Mouse (Mus musculus) thymus, postnatal 10 days (tissue): Measurements from ENCODE around the gene Tcte2.
"Not testable (repeated sequence)": the region's sequence is repeated elsewhere in the genome, so short reads cannot be mapped to it uniquely, and the experiment has no call there.

Experiments used
- DNase-seq, 2 experiments: peaks; one replicate each; pipeline ENCODE4 v3.0.0; 2021; ENCODE audit warnings: low spot score in 2 of 2

Gene Tcte2

GRCm38 (mm10) chr17:13761179-13761913, at the start of gene Tcte2:
TSS of gene Tcte2 (minus strand) at chr17:13761825.
- DNase-seq: peak; percentile 9 to 23

- no peak for DNase-seq
These were observed 44.4 kb upstream of the Tcte2 start for GRCm38 (mm10) chr17:13806016-13806415.

GRCm38 (mm10) chr17:13802836-13803408, 41.3 kb upstream of the Tcte2 start:
- DNase-seq: no peak

- no peak for DNase-seq
These were observed 36.1 kb upstream of the Tcte2 start for GRCm38 (mm10) chr17:13797691-13798090.

- DNase-seq: not testable (repeated sequence)
These were observed 28.4 kb upstream of the Tcte2 start for GRCm38 (mm10) chr17:13790033-13790432.

- DNase-seq: no peak
These were observed 21.8 kb upstream of the Tcte2 start for GRCm38 (mm10) chr17:13783469-13783868.

- no peak for DNase-seq
These were observed 20.3 kb upstream of the Tcte2 start for GRCm38 (mm10) chr17:13781948-13782347.

GRCm38 (mm10) chr17:13778865-13779264, 17.2 kb upstream of the Tcte2 start:
- no peak for DNase-seq

- DNase-seq: no peak
These were observed 16.1 kb upstream of the Tcte2 start for GRCm38 (mm10) chr17:13777676-13778075.

- DNase-seq: no peak
These were observed 7.6 kb upstream of the Tcte2 start for GRCm38 (mm10) chr17:13769256-13769655.

GRCm38 (mm10) chr17:13768531-13768930, 6.9 kb upstream of the Tcte2 start:
- DNase-seq: no peak

- DNase-seq: not testable (repeated sequence)
These were observed 3.3 kb upstream of the Tcte2 start for GRCm38 (mm10) chr17:13764911-13765310.

- DNase-seq: no peak
These were observed 2.2 kb upstream of the Tcte2 start for GRCm38 (mm10) chr17:13763819-13764218.

- DNase-seq: no peak
These were observed 898 bp downstream of the Tcte2 start for GRCm38 (mm10) chr17:13760675-13761178.

- DNase-seq: peak; percentile 31 to 66
These were observed 1.6 kb downstream of the Tcte2 start, which contains the start of gene Afdn for GRCm38 (mm10) chr17:13759853-13760627. TSS of gene Afdn (plus strand) at chr17:13760539.

- DNase-seq: no peak
These were observed 2.3 kb downstream of the Tcte2 start for GRCm38 (mm10) chr17:13759156-13759852.

- DNase-seq: no peak
These were observed 3.0 kb downstream of the Tcte2 start for GRCm38 (mm10) chr17:13758586-13758985.

GRCm38 (mm10) chr17:13754940-13755339, 6.7 kb downstream of the Tcte2 start:
- DNase-seq: no peak

GRCm38 (mm10) chr17:13753918-13754317, 7.7 kb downstream of the Tcte2 start:
- no peak for DNase-seq

GRCm38 (mm10) chr17:13749027-13749426, 12.6 kb downstream of the Tcte2 start:
- no peak for DNase-seq

GRCm38 (mm10) chr17:13747681-13748080, 13.9 kb downstream of the Tcte2 start:
- DNase-seq: no peak

- no peak for DNase-seq
These were observed 15.3 kb downstream of the Tcte2 start for GRCm38 (mm10) chr17:13746330-13746729.
